Mouse (Mus musculus) kidney, postnatal 25 days (tissue): ENCODE measurements around the gene Smad5.

ENCODE experiments used
- DNase-seq, 2 experiments: peaks; one replicate each; pipeline ENCODE4 v3.0.0; 2021; ENCODE audit warnings: mixed read lengths in 2 of 2

The Smad5 gene

DNA sequence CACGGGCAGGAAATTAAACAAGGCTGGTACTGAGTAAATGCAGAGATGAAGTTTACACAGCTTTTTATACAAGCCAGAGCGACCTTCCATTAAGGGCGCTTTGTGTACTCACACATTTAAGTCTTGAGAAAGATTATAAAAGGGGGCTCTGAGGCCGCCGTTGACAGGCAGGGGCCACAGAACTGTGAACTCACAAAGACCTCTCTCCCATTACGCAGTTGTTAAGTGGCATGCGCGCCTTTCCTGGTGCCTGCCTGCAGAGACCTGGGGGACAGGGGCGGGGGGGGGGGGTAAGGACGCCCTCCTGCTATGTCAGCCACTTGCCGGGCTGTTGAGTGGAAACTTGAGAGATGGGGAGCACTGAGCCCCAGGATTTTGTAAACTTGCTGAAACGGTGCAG lies 54.4 kb downstream of the Smad5 start:
- DNase-seq: no peak

DNA sequence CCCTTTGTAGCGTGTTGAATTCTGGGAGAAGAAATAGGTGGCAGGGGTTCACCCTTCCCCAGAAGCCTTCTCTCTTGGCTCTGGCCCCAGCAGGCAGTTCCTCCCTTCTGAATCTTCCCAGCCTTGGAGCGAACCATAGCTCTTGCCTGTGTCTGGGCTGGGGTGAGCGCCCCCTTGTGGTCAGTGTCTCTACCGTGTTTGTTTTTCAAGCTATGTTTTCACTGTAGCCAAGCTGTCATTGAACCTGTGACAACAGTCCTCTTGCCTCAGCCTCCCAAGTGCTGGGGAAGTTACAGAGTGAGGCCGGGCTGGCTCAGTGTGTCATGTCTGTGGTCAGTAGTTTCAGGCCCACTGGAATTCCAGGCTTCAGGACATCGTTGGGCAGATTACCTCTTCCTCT lies 55.7 kb downstream of the Smad5 start:
- DNase-seq: peak; percentile 81 to 89

DNA sequence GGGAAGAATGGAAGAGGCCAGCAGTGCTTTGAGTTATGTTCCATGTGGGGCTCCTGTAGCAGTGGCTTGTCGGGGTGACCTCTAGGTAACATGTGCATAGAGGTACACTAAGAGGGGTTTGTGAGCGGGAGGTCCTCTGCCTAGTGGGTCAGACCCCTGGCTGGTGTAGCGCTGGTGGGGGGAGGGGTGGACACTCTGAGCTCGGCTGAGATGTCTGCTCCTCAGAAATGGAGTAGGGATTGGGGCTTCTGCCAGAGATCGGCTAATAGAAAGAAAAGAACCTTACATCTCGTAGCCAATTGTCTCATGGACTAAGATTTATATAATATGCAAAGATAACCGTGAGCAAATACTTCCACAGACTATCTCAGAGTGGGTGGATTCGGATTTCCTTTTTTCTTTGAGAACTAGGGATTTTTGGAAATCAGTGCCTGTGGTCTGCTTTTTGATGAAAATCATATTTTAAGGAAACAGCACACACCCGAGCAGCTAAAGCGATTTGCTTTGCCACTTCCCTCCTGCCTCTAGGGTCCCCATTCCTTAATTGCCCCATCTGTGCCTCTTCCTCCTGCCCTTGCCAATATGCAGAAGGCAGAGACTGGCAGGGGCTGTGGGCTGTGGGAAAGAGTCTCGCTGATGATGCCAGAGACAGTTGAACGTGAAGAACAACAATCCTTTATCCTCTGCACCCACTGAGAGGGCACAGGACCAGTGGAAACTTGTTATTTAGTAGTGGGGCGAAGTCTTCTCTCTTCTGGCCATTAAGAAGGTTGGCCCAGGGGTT lies 59.8 kb downstream of the Smad5 start:
- DNase-seq: no peak

DNA sequence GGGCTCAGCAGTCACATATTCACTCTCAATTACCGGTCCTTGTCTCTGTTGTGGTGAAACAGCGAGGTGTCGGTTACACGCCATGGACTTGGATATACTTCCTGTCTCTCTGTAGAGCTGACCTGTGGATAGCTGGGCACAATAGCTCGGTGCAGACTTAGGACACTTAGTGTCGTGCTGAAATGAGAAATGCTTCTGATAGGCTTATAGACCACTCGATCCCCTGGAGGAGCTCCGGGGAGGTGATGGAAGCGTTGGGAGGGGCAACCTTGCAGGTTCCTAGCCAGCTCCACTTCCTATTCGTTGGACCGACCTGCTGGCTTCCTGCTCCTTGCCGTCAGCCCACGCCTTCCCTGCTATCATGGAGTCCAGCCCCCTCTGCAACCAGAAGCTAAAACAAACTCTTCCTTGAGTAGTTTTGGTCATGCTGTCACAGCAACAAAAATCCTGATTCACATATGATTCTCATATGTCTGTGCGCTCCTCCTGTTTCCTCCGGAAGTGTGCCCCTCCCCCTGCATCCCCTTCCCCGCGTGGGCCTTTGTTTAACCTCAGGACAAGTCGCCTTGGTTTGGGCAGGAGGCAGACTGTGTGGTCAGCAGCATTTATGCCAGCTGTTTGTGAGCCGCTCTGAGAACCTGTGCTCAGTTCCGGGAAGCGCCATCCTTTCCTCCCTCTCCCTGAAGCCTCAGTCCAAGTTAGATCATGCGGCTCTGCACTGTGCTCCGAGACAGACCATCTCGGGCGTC lies 62.6 kb downstream of the Smad5 start:
- no peak for DNase-seq

DNA sequence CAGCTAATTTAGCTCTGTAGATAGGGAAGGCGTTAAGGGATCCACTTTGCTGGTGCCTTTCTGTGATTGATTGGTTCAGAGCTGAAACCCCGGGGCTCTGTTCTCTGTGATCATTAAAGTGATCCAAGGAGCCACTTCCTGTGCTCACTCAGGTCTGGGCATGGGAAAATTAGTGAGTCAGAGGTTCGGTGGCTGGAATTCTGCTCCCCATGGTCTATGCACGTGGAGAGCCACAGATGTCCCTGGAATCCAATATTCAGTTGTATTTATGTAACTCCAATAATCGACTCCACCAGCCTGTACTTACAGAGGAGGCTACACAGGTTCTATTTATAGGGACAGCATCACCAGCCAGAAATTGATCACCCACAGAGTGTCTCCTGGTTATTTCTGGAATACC lies 63.4 kb downstream of the Smad5 start:
- no peak for DNase-seq

DNA sequence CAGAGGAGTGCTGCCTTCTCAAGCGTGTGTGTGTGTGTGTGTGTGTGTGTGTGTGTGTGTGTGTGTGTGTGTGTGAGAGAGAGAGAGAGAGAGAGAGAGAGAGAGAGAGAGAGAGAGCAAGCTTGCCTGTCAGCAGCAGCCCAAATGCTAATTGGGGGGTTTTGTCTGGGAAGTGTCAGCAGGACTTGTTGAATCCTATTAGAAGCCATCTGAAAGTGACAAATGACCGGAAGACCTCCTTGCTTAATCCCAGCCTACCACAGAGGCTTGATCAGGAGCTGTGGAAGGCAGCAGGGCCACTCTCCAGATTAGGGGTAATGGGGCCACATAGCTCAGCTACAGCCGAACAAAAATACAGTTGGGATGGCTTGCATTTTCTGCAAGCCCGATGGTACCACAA lies 66.6 kb downstream of the Smad5 start:
- DNase-seq: no peak

DNA sequence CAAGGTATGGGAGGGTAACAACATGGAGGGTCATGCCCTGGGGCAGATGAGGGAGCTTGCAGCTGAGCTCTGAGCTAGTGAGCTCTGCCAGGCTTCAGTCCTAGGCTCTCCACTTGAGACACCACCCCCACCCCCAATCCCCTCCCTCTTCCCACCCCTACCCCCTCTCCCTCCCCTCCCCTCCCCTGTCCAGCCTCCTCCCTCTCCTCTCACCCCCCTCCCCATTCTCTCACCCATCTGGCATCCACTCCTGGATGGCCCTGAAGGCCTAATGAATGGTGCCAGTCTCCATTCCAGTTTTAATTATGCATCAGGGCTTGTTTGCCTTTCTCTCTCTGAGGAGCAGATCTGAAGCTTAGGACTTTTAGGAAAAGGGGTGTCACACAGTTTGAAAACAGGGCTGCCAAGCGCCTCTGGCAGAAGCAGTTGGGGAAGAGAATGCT lies 67.3 kb downstream of the Smad5 start:
- DNase-seq: no peak

DNA sequence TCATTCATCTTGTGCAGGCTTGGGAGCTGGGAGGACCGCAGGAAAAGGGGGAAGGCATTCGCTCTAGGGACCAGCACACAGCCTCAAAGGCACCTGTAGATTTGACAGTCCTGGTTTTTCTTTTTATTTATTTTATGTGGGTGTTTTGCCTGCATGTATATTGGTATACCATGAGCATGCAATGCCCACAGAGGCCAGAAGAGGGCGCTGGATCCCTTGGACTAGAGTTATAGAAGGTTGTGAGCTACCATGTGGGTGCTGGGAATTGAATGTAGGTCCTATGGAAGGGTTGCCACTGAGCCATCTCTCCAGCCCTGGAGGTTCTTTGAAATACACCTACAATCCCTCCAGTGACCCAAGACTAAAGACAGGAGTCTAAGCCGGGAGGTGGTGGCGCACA lies 68.0 kb downstream of the Smad5 start:
- no peak for DNase-seq

DNA sequence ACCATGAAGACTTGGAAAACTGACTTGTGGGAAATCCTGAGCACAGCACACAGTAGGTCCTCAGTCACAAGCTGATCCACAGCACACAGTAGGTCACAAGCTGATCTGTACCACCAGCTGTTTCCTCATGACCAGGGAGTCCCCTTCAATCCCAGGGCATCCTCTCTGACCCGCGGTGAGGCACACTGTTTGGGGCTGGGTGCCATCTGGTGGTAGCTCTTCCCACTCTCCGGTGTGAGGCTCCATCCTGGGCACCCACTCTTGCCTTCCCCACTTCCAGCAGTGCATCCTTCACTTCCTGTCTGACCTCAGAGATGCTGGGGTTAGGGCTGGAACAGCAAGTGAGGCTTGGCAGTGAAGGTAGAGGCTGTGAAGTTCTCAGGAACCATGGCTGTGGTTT lies 69.8 kb downstream of the Smad5 start:
- no peak for DNase-seq

DNA sequence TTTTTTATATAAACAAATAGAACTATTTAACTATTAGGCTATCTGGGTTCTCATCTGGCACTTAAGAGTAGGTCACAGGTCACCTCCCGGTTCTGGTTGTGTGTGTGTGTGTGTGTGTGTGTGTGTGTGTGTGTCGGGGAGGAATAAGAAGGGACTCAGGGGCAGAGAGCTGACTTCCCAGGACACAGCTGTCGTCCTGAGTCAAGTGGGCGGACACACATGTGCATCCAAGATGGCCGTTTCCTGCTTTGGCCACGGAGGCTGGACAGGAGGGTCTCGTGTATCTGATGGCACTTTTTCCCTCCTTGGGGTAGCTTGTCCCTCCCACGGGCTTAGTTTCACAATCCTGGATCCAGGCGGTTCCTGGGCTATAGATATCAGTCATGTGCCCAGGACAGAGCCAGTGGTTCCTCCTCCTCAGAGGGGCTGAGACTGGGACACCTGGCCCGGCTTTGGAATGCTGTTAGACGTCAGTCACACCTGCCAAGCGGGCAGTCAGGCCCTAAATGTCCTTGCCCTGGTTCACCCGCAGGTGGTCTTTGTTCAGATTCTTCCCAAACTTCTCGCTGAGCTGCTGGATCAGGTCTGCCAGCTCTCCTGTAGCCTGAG lies 70.6 kb downstream of the Smad5 start:
- no peak for DNase-seq

DNA sequence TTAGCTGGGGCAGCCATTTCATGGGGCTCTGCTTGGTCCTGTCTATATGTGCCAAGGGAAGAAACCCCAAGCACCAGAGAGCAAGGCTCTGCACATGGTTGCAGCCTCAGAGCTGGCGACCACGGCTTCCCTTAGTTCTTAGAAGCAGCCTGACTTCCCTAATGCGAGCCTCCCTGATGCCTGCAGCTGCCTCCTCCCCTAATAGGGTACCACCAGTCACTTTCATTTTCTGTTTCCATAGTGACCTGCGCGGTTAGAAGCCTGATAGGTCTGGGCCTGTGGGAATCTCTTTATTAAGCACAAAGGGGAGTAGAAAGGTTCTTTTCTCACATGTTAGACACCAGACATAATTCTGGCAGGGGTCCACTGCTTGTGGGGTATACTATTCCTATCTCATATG lies 71.5 kb downstream of the Smad5 start:
- DNase-seq: no peak

DNA sequence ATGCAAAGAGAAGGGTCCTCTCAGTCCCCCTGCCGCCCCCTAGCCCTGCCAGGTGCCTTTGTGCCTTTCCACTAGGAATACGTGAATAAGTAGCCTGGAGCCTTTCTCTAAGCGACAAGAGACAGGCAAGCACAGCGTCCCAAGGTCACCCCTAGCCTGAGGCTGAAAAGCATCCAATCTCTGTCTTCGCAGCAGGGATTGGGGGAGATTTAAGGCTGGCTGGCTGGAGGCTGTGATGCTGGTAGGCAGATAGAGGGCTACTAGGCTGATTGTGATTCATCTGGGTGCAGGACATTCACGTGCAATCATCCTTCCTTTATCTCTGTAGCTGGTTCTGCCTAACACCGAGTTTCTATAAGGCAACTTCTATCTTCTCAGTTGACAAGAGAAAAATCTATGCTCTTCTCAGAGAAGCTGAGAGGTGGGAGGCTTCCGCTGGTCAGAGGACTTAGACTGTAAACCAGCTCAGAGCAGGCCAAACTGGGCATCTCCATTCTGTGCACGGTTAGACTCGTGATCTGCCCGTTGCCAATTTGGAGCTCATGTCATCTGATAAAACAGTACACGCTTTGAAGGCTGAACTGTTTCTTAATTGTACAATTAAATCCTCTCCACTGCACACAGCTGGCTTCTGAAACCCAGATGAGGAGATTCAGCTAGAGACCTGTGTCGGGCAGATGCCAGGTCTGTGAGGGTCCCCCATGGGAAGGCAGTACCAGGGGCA lies 78.1 kb downstream of the Smad5 start:
- DNase-seq: no peak

DNA sequence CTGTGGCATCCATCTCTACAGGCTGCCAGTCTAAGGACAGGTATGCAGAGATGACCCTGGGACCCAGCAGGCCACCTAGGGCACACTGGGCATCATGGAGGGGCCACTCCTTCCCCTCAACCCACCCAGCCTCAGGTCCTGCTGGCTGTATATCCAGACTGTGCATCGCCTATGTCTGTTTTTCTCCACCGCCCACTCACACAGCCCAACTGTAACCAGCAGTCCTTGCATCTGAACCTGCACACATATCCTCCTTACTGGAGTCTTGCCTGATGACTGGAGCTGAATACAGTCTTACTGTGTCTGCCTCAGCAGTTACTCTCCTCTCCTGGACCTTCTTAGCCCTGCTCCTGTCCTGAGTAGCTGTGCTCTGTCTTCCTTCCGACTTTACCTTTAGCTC lies 78.9 kb downstream of the Smad5 start:
- DNase-seq: no peak

DNA sequence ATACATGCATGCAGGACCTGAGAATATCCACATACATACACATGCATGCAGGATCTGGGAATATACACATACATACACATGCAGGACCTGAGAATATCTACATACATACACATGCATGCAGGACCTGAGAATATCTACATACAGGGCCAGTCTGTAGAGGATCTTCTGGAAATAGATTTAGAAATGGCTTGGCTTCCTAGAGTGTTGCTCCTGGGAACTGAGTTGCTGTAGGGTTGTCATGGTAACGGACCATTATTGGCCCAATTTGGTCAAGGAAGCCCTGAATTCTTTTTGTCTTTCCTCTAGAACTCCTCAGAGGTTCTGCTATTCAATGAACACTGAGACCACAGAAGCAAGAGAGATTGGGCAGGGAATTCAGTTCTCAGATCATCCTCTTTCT lies 79.8 kb downstream of the Smad5 start:
- DNase-seq: no peak

DNA sequence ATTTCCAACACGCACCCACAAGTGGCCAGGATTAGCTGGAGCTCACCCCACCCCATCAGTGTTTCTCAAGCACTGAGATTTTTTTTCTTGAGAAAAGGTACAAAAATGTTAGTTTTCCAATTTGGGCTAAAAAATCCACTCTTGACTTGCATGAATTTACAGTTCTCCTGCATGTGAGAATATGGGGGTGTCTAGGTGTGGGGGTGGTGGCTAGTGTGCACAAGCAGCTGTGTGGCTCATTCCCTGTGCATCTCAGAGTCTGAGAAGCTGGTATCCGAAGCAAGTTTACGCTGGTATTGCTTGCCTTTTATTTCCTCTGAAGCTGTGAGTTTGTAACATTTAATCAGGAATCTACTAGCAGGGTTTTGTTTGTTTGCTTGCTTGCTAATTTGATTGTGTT lies 87.9 kb downstream of the Smad5 start:
- DNase-seq: no peak
